In genomic region chr7:3386036-3386730, GRCm38 (mm10) we compare ENCODE assay signal across 31 mouse cellular contexts. TPM values are rescaled to one million over a fixed set of nuclear protein-coding genes. Genes with fewer than 3 reads are reported as not detected.
"Had no signal": no experiment of that assay in that cellular context is flagged by ENCODE, and none has a peak within 500 bp of the region (broad histone marks: within the 10 kb centered on the region; RNA-seq: fewer than 3 reads in every experiment).

No protein-coding gene starts in this region.

- DNase-seq: gastrocnemius, adult 2 months; gastrocnemius, postnatal 14 days; gastrocnemius, postnatal 36 days; heart, adult 11 months; heart, adult 2 months; heart, postnatal 14 days; heart, postnatal 36 days; kidney, adult 11 months; kidney, adult 2 months; kidney, adult 9 months; kidney, postnatal 14 days; kidney, postnatal 36 days; left cerebral cortex, postnatal 4 days had no signal

- ATAC-seq: hindbrain, postnatal 0 days; intestine, embryonic 16.5 days; liver, embryonic 12.5 days had no signal

- H3K4me1 ChIP-seq: liver, embryonic 12.5 days had no signal

- H3K27me3 ChIP-seq: hindbrain, embryonic 13.5 days; hindbrain, embryonic 15.5 days; kidney, embryonic 15.5 days; limb, embryonic 13.5 days; limb, embryonic 15.5 days had no signal

- H3K36me3 ChIP-seq: heart, embryonic 13.5 days; heart, embryonic 15.5 days; hindbrain, embryonic 13.5 days; hindbrain, embryonic 15.5 days; kidney, embryonic 15.5 days; limb, embryonic 13.5 days; limb, embryonic 15.5 days; liver, embryonic 12.5 days had no signal

- H3K9ac ChIP-seq: heart, embryonic 13.5 days; heart, embryonic 15.5 days; hindbrain, embryonic 13.5 days; hindbrain, embryonic 15.5 days; kidney, embryonic 15.5 days; limb, embryonic 13.5 days; limb, embryonic 15.5 days; liver, embryonic 12.5 days; liver, embryonic 14.5 days had no signal

- H3K9me3 ChIP-seq: heart, embryonic 13.5 days; heart, embryonic 15.5 days; hindbrain, embryonic 13.5 days; hindbrain, embryonic 15.5 days; kidney, embryonic 15.5 days; limb, embryonic 13.5 days; limb, embryonic 15.5 days; liver, embryonic 12.5 days had no signal

- H3K4me3 ChIP-seq: gastrocnemius, adult 2 months; heart, adult 2 months; heart, embryonic 13.5 days; heart, embryonic 15.5 days; hindbrain, embryonic 13.5 days; hindbrain, embryonic 15.5 days; kidney, embryonic 15.5 days; limb, embryonic 13.5 days; limb, embryonic 15.5 days; liver, embryonic 12.5 days had no signal

- H3K4me2 ChIP-seq: heart, embryonic 11.5 days; heart, embryonic 13.5 days; heart, embryonic 15.5 days; hindbrain, embryonic 13.5 days; hindbrain, embryonic 15.5 days; kidney, embryonic 15.5 days; limb, embryonic 13.5 days; limb, embryonic 15.5 days; liver, embryonic 12.5 days had no signal

- H3K27ac ChIP-seq: gastrocnemius, adult 2 months; heart, adult 2 months; heart, embryonic 13.5 days; heart, embryonic 15.5 days; hindbrain, embryonic 13.5 days; hindbrain, embryonic 15.5 days; hindbrain, postnatal 0 days; kidney, embryonic 15.5 days; kidney, postnatal 0 days; limb, embryonic 13.5 days; limb, embryonic 15.5 days; liver, embryonic 12.5 days; liver, embryonic 14.5 days had no signal

RNA-seq across cellular contexts. Expression of gene Cacng8, which starts 4.3 kb away (rescaled TPM):
- total RNA-seq: gastrocnemius, adult 2 months; gastrocnemius, postnatal 14 days; gastrocnemius, postnatal 36 days; heart, adult 2 months; heart, postnatal 14 days; heart, postnatal 36 days; hematopoietic stem cell, adult 5-6 weeks; liver, adult 2 months had no signal
- polyA plus RNA-seq: heart, adult 2 months; heart, postnatal 0 days; liver, adult 2 months had no signal

RNA-seq across cellular contexts. Expression of gene Cacng6, which starts 37.8 kb away (rescaled TPM):
- total RNA-seq: hematopoietic stem cell, adult 5-6 weeks; hindbrain, postnatal 0 days had no signal
- polyA plus RNA-seq: gonadal fat pad, adult 2 months; hindbrain, embryonic 15.5 days; intestine, embryonic 14.5 days; kidney, postnatal 0 days; liver, adult 2 months; liver, embryonic 14.5 days had no signal

RNA-seq across cellular contexts. Expression of gene Cacng7, which starts 53.4 kb away (rescaled TPM):
- total RNA-seq: hematopoietic stem cell, adult 5-6 weeks had no signal
